Mouse (Mus musculus): ENCODE measurements around the gene Klc3.

Gene Klc3

GRCm38 (mm10) chr7:19403731-19404296 is at the start of gene Klc3:
Klc3 (minus strand) TSS chr7:19404104.
- DNase-seq (ENCODE audit: low read depth, low spot score) = peak; percentile 89

- no peak for DNase-seq (ENCODE audit: low read depth, low spot score)
These were observed 45.3 kb upstream of the Klc3 start for GRCm38 (mm10) chr7:19449165-19449564.

GRCm38 (mm10) chr7:19447689-19448088 is 43.8 kb upstream of the Klc3 start:
- no peak for DNase-seq (ENCODE audit: low read depth, low spot score)

- DNase-seq (ENCODE audit: low read depth, low spot score) = no peak
These were observed 40.9 kb upstream of the Klc3 start for GRCm38 (mm10) chr7:19444801-19445200.

- peak; percentile 74 for DNase-seq (ENCODE audit: low read depth, low spot score)
These were observed 39.4 kb upstream of the Klc3 start for GRCm38 (mm10) chr7:19443344-19443743.

GRCm38 (mm10) chr7:19441448-19442091 is 37.7 kb upstream of the Klc3 start:
- no peak for DNase-seq (ENCODE audit: low read depth, low spot score)

- DNase-seq (ENCODE audit: low read depth, low spot score) = no peak
These were observed 33.1 kb upstream of the Klc3 start for GRCm38 (mm10) chr7:19437048-19437447.

- no peak for DNase-seq (ENCODE audit: low read depth, low spot score)
These were observed 32.4 kb upstream of the Klc3 start for GRCm38 (mm10) chr7:19436276-19436675.

GRCm38 (mm10) chr7:19432475-19432874 is 28.6 kb upstream of the Klc3 start:
- peak; percentile 71 for DNase-seq (ENCODE audit: low read depth, low spot score)

GRCm38 (mm10) chr7:19430402-19430801 is 26.5 kb upstream of the Klc3 start:
- DNase-seq (ENCODE audit: low read depth, low spot score) = no peak

GRCm38 (mm10) chr7:19429726-19430125 is 25.8 kb upstream of the Klc3 start:
- DNase-seq (ENCODE audit: low read depth, low spot score) = peak; percentile 56

- no peak for DNase-seq (ENCODE audit: low read depth, low spot score)
These were observed 24.2 kb upstream of the Klc3 start for GRCm38 (mm10) chr7:19427999-19428650.

GRCm38 (mm10) chr7:19426888-19427287 is 23.0 kb upstream of the Klc3 start:
- no peak for DNase-seq (ENCODE audit: low read depth, low spot score)

GRCm38 (mm10) chr7:19426349-19426748 is 22.4 kb upstream of the Klc3 start:
- DNase-seq (ENCODE audit: low read depth, low spot score) = peak; percentile 51

- no peak for DNase-seq (ENCODE audit: low read depth, low spot score)
These were observed 20.1 kb upstream of the Klc3 start for GRCm38 (mm10) chr7:19424051-19424450.

GRCm38 (mm10) chr7:19423083-19423482 is 19.2 kb upstream of the Klc3 start:
- DNase-seq (ENCODE audit: low read depth, low spot score) = no peak

GRCm38 (mm10) chr7:19420821-19421636 is 17.1 kb upstream of the Klc3 start:
- peak; percentile 96 for DNase-seq (ENCODE audit: low read depth, low spot score)

GRCm38 (mm10) chr7:19420121-19420520 is 16.2 kb upstream of the Klc3 start:
- DNase-seq (ENCODE audit: low read depth, low spot score) = no peak

- no peak for DNase-seq (ENCODE audit: low read depth, low spot score)
These were observed 12.7 kb upstream of the Klc3 start for GRCm38 (mm10) chr7:19416590-19416989.

GRCm38 (mm10) chr7:19413525-19413924 is 9.6 kb upstream of the Klc3 start:
- DNase-seq (ENCODE audit: low read depth, low spot score) = peak; percentile 41

- no peak for DNase-seq (ENCODE audit: low read depth, low spot score)
These were observed 7.9 kb upstream of the Klc3 start for GRCm38 (mm10) chr7:19411783-19412182.

GRCm38 (mm10) chr7:19410766-19411344 is 7.0 kb upstream of the Klc3 start:
- DNase-seq (ENCODE audit: low read depth, low spot score) = no peak

All from ZHBTc4 (cell line).